Mouse (Mus musculus) forebrain, embryonic 15.5 days (tissue): Measurements from ENCODE around the gene Rab3c. TPM values are rescaled to one million over a fixed set of nuclear protein-coding genes. Genes with fewer than 3 reads are reported as not detected.

ENCODE experiments used
- ATAC-seq: fragments of 200-750 bp; cut with Nextera tagmentation; replicated peaks from 2 replicates; pipeline ENCODE4 v1.8.0; 2017; ENCODE audit warnings: mild to moderate bottlenecking, moderate TSS enrichment, moderate library complexity
- H3K27ac ChIP-seq: fragments of 300-500 bp; sonication (generic); replicated peaks from 2 replicates; pipeline ENCODE4 v1.5.1; 2015; ENCODE audit warnings: mild to moderate bottlenecking, inconsistent platforms
- H3K27me3 ChIP-seq: fragments of 300-500 bp; sonication (generic); 2 replicates; pipeline ENCODE4 v1.6.1; 2015; ENCODE audit warnings: inconsistent platforms
- H3K36me3 ChIP-seq: fragments of 300-500 bp; sonication (generic); 2 replicates; pipeline ENCODE4 v1.6.1; 2015; ENCODE audit warnings: mild to moderate bottlenecking, inconsistent platforms
- H3K4me1 ChIP-seq: fragments of 300-500 bp; sonication (generic); 2 replicates; pipeline ENCODE4 v1.6.1; 2015; ENCODE audit warnings: inconsistent platforms
- H3K4me2 ChIP-seq: fragments of 300-500 bp; sonication (generic); replicated peaks from 2 replicates; pipeline ENCODE4 v1.6.1; 2015; ENCODE audit warnings: mild to moderate bottlenecking, inconsistent platforms
- H3K4me3 ChIP-seq: fragments of 300-500 bp; sonication (generic); 2 replicates; pipeline ENCODE4 v1.5.1; 2015; ENCODE audit warnings: mild to moderate bottlenecking, inconsistent platforms
- H3K9ac ChIP-seq: fragments of 300-500 bp; sonication (generic); replicated peaks from 2 replicates; pipeline ENCODE4 v1.6.1; 2015; ENCODE audit warnings: mild to moderate bottlenecking, inconsistent platforms
- H3K9me3 ChIP-seq: fragments of 300-500 bp; sonication (generic); 2 replicates; pipeline ENCODE4 v1.6.1; 2016; ENCODE audit warnings: inconsistent platforms
- WGBS: fragments of 180-500 bp; shearing (Covaris S2); methylation state at CpG from one replicate; pipeline ENCODE4 v1.1.7; 2015; ENCODE audit warnings: mixed read lengths; 5-methylcytosine and 5-hydroxymethylcytosine counted together
- polyA plus RNA-seq: library from polyadenylated mRNA; unstranded; fragments of >200 nt; fragmentation: Nextera tagmentation; extraction: Ambion mirVana; gene quantifications from 2 replicates; pipeline ENCODE4 v1.2.1, GENCODE M21; 2015

The Rab3c gene
- polyA plus RNA-seq, 1 experiment from 2014 or later: 128 TPM

DNA sequence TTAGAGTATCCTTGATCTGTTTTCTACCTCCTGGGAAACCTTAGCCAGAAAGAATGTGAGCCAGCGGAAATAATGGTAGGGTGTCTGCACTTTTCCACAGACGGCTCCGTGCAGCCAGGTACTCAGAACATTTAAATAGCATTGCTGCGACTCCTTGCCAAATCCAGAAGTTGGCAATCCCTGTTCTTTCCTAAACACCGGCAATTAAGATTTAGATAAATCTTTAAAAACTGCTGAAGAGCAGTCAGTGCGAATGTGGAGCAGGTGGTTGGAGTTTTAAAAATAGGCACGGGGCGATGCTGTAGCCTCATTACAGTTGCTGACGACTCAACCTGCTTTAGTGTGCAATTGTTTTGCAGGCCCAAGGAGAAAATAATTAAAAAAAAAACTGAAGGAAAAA lies 205.2 kb downstream of the Rab3c start:
- H3K9ac ChIP-seq: no peak overlapping the region
- peaks cover 3% of the 10 kb centered on the region; the same call in 1 of the 2 replicates for H3K36me3 ChIP-seq
- no peaks in the 10 kb centered on the region for H3K9me3 ChIP-seq
- H3K4me2 ChIP-seq: no peak overlapping the region
- no peak overlapping the region for H3K4me3 ChIP-seq
- H3K27ac ChIP-seq: no peak overlapping the region
- 61% methylated on average over 9 of the region's 9 CpGs for WGBS
- no peaks in the 10 kb centered on the region for H3K27me3 ChIP-seq
- no peak for ATAC-seq
- 0 out of 2 replicates have a peak, but pooled peaks cover 2% of the 10 kb centered on the region for H3K4me1 ChIP-seq

DNA sequence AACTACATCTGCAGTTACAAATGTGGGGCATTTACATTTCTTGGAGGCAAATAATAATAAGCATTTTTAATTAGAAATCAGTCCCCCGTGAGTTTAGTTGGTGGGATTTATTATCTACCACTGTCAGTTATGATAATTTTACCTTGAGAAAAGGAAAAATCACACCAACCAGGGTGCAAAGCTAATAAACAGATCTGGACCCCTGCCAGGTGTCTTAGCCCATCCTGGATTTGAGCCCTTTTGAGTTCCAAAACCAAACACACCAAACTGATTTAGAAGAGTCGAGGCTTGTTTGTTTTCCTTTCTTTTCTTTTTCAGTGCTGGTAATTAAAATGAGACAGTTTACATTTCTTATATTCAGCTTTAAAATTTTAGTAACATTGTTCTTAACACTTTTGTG lies 206.6 kb downstream of the Rab3c start:
- H3K4me3 ChIP-seq: no peak overlapping the region
- no peaks in the 10 kb centered on the region for H3K27me3 ChIP-seq
- H3K9me3 ChIP-seq: no peaks in the 10 kb centered on the region
- H3K36me3 ChIP-seq: peaks cover 3% of the 10 kb centered on the region; the same call in 1 of the 2 replicates
- H3K4me2 ChIP-seq: no peak overlapping the region
- H3K4me1 ChIP-seq: 0 out of 2 replicates have a peak, but pooled peaks cover 2% of the 10 kb centered on the region
- no peak overlapping the region for H3K9ac ChIP-seq
- 51% methylated on average over 2 of the region's 2 CpGs for WGBS
- no peak overlapping the region; the same call in 1 of the 2 replicates for H3K27ac ChIP-seq
- ATAC-seq: no peak

GRCm38 (mm10) chr13:110067149-110067548 lies 213.6 kb downstream of the Rab3c start:
- H3K9ac ChIP-seq: no peak overlapping the region
- H3K4me1 ChIP-seq: peaks cover 14% of the 10 kb centered on the region
- H3K4me3 ChIP-seq: no peak overlapping the region
- H3K9me3 ChIP-seq: no peaks in the 10 kb centered on the region
- 83% methylated on average over 3 of the region's 3 CpGs for WGBS
- no peaks in the 10 kb centered on the region for H3K36me3 ChIP-seq
- no peak overlapping the region for H3K27ac ChIP-seq
- H3K4me2 ChIP-seq: no peak overlapping the region
- no peaks in the 10 kb centered on the region for H3K27me3 ChIP-seq
- no peak for ATAC-seq

- Histone ChIP-seq H3K4me2 (no peak overlapping the region), H3K27ac (no peak overlapping the region), H3K4me3 (no peak overlapping the region), H3K4me1 (peaks cover 14% of the 10 kb centered on the region), H3K36me3 (no peaks in the 10 kb centered on the region), H3K9me3 (no peaks in the 10 kb centered on the region), H3K9ac (no peak overlapping the region), H3K27me3 (no peaks in the 10 kb centered on the region)
- no peak for ATAC-seq
- 87% methylated on average over 2 of the region's 2 CpGs for WGBS
These were observed 214.1 kb downstream of the Rab3c start for GRCm38 (mm10) chr13:110066674-110067073.

DNA sequence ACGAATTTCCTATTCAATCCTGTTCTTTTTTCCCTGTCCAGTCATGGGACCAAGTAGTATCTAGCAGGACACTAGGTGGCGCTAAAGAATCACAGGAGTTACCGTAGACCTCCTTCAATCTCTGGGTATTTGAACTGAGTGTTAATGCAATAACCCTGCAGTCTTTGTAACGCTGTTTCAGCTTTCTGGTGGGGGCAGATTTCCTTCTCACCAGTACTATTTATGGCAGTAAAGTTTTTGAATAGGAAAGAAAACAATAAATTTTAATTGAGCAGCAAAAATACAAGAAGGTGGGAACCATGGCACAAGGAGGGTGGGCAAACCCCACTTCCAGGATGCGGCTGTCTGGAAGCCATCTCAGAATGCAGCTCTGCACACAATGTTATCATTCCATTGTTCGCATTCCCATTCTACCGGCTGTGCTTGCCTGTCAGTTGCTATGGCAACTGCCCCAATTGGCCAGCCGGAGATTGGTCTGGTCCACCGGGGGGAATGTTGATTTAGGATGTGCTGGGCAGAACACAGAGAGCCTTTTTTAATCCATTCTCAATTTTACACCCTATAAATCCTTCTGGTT lies 217.9 kb downstream of the Rab3c start:
- no peaks in the 10 kb centered on the region for H3K9me3 ChIP-seq
- H3K4me3 ChIP-seq: peak overlapping the region; percentile 8; the same call in 1 of the 2 replicates
- H3K36me3 ChIP-seq: 0 out of 2 replicates have a peak, but pooled peaks cover 2% of the 10 kb centered on the region
- H3K9ac ChIP-seq: peak overlapping the region; percentile 40; the same call in 1 of the 2 replicates
- ATAC-seq: peak; percentile 97
- WGBS: 6% methylated on average over 9 of the region's 9 CpGs
- peak overlapping the region; percentile 29 for H3K4me2 ChIP-seq
- peaks cover 14% of the 10 kb centered on the region for H3K4me1 ChIP-seq
- H3K27ac ChIP-seq: peak overlapping the region; percentile 86
- H3K27me3 ChIP-seq: no peaks in the 10 kb centered on the region

DNA sequence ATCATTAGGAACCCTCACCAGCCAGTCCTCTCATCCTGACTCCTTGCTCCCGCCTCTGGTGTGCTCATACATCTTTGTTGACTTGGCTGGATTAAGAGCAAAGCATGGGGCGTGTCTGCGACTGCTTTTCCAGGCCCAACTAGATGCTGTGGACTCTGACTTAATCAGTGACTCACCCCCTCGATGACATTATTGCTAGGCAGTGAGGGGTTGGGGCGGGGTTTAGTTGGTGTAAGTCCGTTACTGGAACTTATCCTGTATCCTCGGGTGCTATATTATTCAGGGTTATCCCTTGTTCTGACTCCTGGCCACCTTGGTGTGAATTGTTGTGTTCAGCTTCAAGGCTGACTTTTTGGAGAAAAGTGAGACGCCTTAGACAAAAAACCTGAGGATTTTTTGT lies 218.5 kb downstream of the Rab3c start:
- Histone ChIP-seq H3K4me2 (no peak overlapping the region), H3K27ac (no peak overlapping the region), H3K36me3 (0 out of 2 replicates have a peak, but pooled peaks cover 2% of the 10 kb centered on the region), H3K9me3 (no peaks in the 10 kb centered on the region), H3K4me1 (peaks cover 14% of the 10 kb centered on the region), H3K9ac (no peak overlapping the region), H3K27me3 (no peaks in the 10 kb centered on the region), H3K4me3 (no peak overlapping the region)
- 70% methylated on average over 8 of the region's 8 CpGs for WGBS
- ATAC-seq: no peak; the same call in 1 of the 2 replicates

GRCm38 (mm10) chr13:110054538-110054937 lies 226.3 kb downstream of the Rab3c start:
- H3K4me2 ChIP-seq: no peak overlapping the region
- no peak overlapping the region for H3K27ac ChIP-seq
- ATAC-seq: no peak

GRCm38 (mm10) chr13:110048767-110049434 lies 231.9 kb downstream of the Rab3c start:
- Histone ChIP-seq H3K4me1 (no peaks in the 10 kb centered on the region), H3K27ac (no peak overlapping the region), H3K9me3 (no peaks in the 10 kb centered on the region), H3K9ac (no peak overlapping the region), H3K4me3 (no peak overlapping the region), H3K27me3 (no peaks in the 10 kb centered on the region), H3K4me2 (no peak overlapping the region), H3K36me3 (no peaks in the 10 kb centered on the region)
- 62% methylated on average over 5 of the region's 5 CpGs for WGBS
- no peak for ATAC-seq

More at GRCm38 (mm10) chr13:110054538-110054937, 226.3 kb downstream of the Rab3c start:
- H3K9ac ChIP-seq: no peak overlapping the region
- no peaks in the 10 kb centered on the region for H3K27me3 ChIP-seq
- H3K9me3 ChIP-seq: no peaks in the 10 kb centered on the region
- no peak overlapping the region for H3K4me3 ChIP-seq
- no peaks in the 10 kb centered on the region for H3K36me3 ChIP-seq
- no peaks in the 10 kb centered on the region for H3K4me1 ChIP-seq
- 55% methylated on average over 8 of the region's 8 CpGs for WGBS

DNA sequence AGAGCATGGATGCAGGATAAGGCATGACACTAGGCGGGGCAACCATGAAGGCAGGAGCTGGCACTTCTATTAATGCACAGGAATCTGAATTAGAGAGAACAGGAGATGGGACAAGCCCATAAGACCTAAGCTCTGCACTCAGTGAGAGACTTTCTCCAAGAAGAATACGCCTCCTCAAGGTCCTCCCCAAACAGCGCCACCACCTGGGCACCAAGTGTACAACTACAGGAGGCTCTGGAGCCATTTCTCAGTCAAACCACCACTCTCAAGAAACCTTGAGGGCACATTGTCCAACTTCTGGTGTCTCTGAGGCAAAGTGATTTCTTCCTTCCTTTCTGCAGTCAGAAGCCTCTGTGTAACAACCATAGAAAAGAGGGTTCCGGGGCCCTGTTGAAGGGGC lies 236.4 kb downstream of the Rab3c start:
- H3K4me3 ChIP-seq: no peak overlapping the region
- H3K9me3 ChIP-seq: no peaks in the 10 kb centered on the region
- no peak for ATAC-seq
- H3K27ac ChIP-seq: no peak overlapping the region
- no peak overlapping the region for H3K9ac ChIP-seq
- no peak overlapping the region for H3K4me2 ChIP-seq
- no peaks in the 10 kb centered on the region for H3K27me3 ChIP-seq
- no peaks in the 10 kb centered on the region for H3K4me1 ChIP-seq
- H3K36me3 ChIP-seq: no peaks in the 10 kb centered on the region
- 75% methylated on average over 4 of the region's 4 CpGs for WGBS

DNA sequence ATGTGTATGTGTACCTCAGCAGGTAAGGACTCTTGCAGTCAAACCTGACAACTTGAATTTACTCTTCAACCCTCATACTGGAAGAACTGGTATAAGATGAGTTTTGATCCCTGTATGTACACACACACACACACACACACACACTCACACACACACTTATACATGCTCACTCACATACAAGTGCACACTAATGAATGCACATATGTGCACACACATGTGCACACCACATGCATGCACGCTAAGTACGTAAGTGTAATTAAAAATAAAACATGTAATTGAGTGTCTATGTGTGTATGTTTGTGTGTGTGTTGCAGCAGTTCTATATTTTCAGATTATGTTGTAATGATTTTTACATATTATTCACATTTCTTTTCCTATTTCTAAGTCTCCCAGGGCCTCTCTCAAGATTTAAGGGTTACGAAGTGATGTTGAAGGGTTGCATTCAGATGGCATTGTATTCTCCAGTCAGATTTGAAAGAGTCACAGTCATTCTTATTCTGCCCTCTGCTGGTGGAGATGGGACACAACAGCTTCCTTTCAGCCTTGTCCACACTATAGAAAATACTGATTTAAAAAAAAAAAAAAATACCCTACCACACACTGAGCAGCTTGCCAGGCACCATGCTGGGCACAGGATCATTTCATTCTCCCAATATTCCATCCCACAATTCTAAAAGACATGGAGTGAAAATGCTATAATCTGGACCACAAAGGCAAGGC lies 240.9 kb downstream of the Rab3c start:
- no peak overlapping the region for H3K9ac ChIP-seq
- no peak overlapping the region for H3K4me3 ChIP-seq
- no peak overlapping the region for H3K27ac ChIP-seq
- H3K27me3 ChIP-seq: no peaks in the 10 kb centered on the region
- ATAC-seq: peak; percentile 67
- H3K36me3 ChIP-seq: no peaks in the 10 kb centered on the region
- 81% methylated on average over 3 of the region's 3 CpGs for WGBS
- no peaks in the 10 kb centered on the region for H3K9me3 ChIP-seq
- H3K4me1 ChIP-seq: no peaks in the 10 kb centered on the region
- no peak overlapping the region for H3K4me2 ChIP-seq

DNA sequence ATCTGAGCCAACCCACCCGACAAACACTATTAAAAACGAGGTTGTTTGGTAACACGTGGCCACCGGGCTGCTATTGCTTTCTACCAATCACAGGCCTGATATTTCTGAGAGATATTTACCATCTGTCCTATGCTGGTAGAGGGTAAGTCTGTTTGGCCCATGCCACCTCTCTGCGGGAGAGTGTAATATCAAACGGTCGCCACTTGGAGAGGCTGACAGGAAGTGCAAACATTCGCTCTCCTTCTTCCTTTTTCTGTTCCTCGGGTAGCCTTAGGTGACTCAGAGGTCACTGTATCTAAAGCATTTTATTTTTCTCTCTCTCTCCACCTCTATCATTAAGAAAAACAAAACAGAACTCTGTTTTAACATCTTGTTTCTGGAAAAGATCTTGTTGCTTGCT lies 241.6 kb downstream of the Rab3c start:
- no peaks in the 10 kb centered on the region for H3K27me3 ChIP-seq
- H3K4me3 ChIP-seq: no peak overlapping the region
- H3K4me1 ChIP-seq: no peaks in the 10 kb centered on the region
- WGBS: 87% methylated on average over 9 of the region's 9 CpGs
- H3K4me2 ChIP-seq: no peak overlapping the region
- no peaks in the 10 kb centered on the region for H3K36me3 ChIP-seq
- H3K9ac ChIP-seq: no peak overlapping the region
- ATAC-seq: no peak
- H3K27ac ChIP-seq: no peak overlapping the region
- H3K9me3 ChIP-seq: no peaks in the 10 kb centered on the region

GRCm38 (mm10) chr13:110038521-110038920 lies 242.3 kb downstream of the Rab3c start:
- ATAC-seq: no peak
- Histone ChIP-seq H3K27ac (no peak overlapping the region), H3K9me3 (no peaks in the 10 kb centered on the region), H3K4me2 (no peak overlapping the region), H3K27me3 (no peaks in the 10 kb centered on the region), H3K36me3 (no peaks in the 10 kb centered on the region), H3K4me1 (no peaks in the 10 kb centered on the region), H3K9ac (no peak overlapping the region), H3K4me3 (no peak overlapping the region)
- 87% methylated on average over 3 of the region's 3 CpGs for WGBS
